Mouse (Mus musculus) embryonic stem cell, embryonic (primary cell): ENCODE results near the gene Spns2.

Experiments used
- CTCF ChIA-PET, 4 experiments: fragments of 300-600 bp in 2 of 4; fragments of 350-600 bp in 2 of 4; sonication (Branson Sonifier 250); formaldehyde crosslinking; loops; one replicate each; lab custom pipeline; 2022; ENCODE audit warnings: inconsistent platforms in 2 of 4; lab: Charles Lee
- POLR2A ChIA-PET, 4 experiments: fragments of 300-600 bp in 2 of 4; fragments of 350-600 bp in 2 of 4; sonication (Branson Sonifier 250); formaldehyde crosslinking; loops; one replicate each; lab custom pipeline; 2022; ENCODE audit warnings: antibody characterized with exemption in 4 of 4, inconsistent platforms in 1 of 4; lab: Charles Lee

Spns2 gene

DNA sequence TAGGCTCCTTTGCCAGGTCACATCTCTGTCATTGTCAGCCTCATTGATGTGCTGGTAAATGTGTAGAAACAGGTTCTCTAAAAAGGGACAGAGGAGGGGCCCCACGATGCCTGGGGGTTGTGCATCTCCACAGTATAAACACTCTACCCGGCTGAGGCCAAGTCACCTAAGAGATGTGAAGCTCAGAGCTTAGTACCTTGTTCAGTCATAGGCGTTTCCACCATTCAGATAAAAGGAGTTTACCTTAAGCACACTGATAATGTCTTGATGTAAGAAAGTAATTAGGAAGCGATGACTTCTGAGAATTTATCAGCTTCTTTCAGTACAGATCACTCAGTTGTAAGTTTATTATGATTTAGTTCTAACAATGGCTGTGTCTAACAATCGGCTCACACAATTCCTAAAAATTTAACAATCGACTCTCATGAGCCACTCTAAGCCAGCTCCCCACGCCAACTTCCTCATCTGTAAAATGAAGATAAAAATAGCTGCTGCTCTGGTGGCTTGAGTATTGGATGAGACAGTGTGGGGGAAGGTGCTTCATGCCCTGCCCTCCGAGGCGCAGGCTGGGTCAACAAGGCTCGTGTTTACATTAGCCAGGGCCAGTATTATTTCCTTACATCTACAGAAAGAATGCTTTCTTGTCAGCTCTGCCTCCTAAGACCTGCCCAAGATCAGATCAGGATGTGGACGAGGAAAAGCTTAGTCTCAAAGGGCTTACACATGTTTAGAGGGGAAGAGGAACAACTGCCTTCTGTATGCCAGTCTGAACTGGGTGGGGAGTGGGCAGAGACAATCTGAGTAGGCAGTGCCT, 22.8 kb downstream of the Spns2 start:
- ChIA-PET POLR2A (interaction anchor here in 2 of 4 experiments (0.8 to 4.4 kb wide), 3 partner anchors 10 to 14 kb away, joined by 3 to 16 read pairs (median 3); no protein-coding TSS in a partner anchor), CTCF (interaction anchor here in 3 of 4 experiments (0.6 to 1.4 kb wide), 3 partner anchors 23 to 368 kb away, joined by 3 to 26 read pairs (median 4); partner anchors contain the start of gene Spns2 (in 1 of the 3))

- ChIA-PET CTCF (interaction anchor here in 3 of 4 experiments (0.6 to 1.4 kb wide), 3 partner anchors 24 to 368 kb away, joined by 3 to 26 read pairs (median 4); partner anchors contain the start of gene Spns2 (in 1 of the 3)), POLR2A (interaction anchor here in 1 of 4 experiments (0.9 to 4.4 kb wide), 2 partner anchors 10 to 11 kb away, joined by 3 to 16 read pairs; no protein-coding TSS in a partner anchor)
Measured at GRCm38 (mm10) chr11:72465978-72466693, 23.6 kb downstream of the Spns2 start.

GRCm38 (mm10) chr11:72464821-72465220, 24.9 kb downstream of the Spns2 start:
- POLR2A ChIA-PET, result interaction anchor here in 1 of 4 experiments (4.0 kb wide), 1 partner anchor 12 kb away, joined by 23 read pairs; no protein-coding TSS in a partner anchor
- CTCF ChIA-PET, result no interaction called here

GRCm38 (mm10) chr11:72461500-72461981, 28.2 kb downstream of the Spns2 start:
- ChIA-PET POLR2A (interaction anchor here in 2 of 4 experiments (0.6 to 4.0 kb wide), 5 partner anchors 9 to 57 kb away, joined by 3 to 23 read pairs (median 4); partner anchors contain the start of gene Spns2 (in 1 of the 2)), CTCF (interaction anchor here in 2 of 4 experiments (1.0 to 1.5 kb wide), 2 partner anchors 101 to 119 kb away, joined by 3 read pairs; no protein-coding TSS in a partner anchor)

GRCm38 (mm10) chr11:72458502-72458901, 31.2 kb downstream of the Spns2 start:
- POLR2A ChIA-PET, result interaction anchor here in 1 of 4 experiments (0.6 to 1.0 kb wide), 2 partner anchors 26 to 31 kb away, joined by 3 to 5 read pairs; partner anchors contain the start of gene Spns2
- CTCF ChIA-PET, result interaction anchor here in 1 of 4 experiments (0.6 kb wide), 1 partner anchor 482 kb away, joined by 3 read pairs; no protein-coding TSS in a partner anchor

- CTCF ChIA-PET, result no interaction called here
- POLR2A ChIA-PET, result interaction anchor here in 1 of 4 experiments (0.6 to 1.0 kb wide), 2 partner anchors 25 to 32 kb away, joined by 3 to 5 read pairs; partner anchors contain the start of gene Spns2
Measured at GRCm38 (mm10) chr11:72457995-72458496, 31.7 kb downstream of the Spns2 start.

- CTCF ChIA-PET, result interaction anchor here in 2 of 4 experiments (0.6 to 0.9 kb wide), 2 partner anchors 34 to 108 kb away, joined by 3 read pairs; partner anchors contain the start of gene Spns2 (in 1 of the 2)
- POLR2A ChIA-PET, result interaction anchor here in 3 of 4 experiments (0.8 to 6.5 kb wide), 11 partner anchors 11 to 60 kb away, joined by 3 to 80 read pairs (median 4); partner anchors contain the start of genes Spns2 (in 2 of the 3), Ggt6 (in 1 of the 3) and Mybbp1a (in 1 of the 3)
Measured at GRCm38 (mm10) chr11:72455694-72456093, 34.0 kb downstream of the Spns2 start.

DNA sequence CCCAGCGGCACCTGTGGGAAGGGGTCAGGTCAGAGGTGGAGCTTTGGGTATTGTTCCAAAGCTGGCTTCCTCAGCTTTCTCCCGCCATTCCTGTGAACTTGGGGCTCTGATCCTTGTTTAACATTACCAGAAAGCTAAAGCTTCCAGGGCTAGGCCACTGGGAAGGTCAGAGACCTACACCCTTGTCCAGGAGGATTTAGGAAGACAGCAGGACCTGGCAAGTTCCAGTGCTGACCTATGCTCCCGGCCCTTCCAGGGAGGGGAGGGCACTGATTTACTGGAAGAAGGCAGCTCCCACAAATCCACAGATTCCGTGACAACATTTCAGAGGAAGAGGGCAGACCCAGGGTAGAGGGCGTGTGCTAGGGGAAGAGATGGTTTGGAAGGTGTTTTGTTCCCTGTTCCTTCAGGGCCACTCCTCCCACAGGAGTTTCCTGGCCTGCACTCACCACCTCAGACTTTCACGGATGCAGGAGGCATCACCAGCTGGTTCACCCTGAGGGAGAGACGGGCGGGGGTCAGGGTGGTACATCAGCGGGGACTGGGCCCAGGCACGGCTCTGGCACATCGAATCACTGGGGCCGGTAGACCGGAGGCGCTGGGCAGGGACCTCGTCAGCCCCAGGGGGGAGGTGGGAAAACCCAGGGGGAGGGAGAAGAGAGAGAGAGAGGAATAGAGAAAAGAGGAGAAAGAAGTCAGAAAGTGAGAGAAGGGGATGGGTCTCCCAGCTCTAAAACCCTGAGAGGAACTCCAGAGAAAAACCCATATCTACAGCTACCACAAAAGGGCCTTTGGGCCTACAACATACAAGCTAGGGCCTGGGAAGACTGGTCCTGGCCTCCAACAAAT, 36.4 kb downstream of the Spns2 start:
- ChIA-PET POLR2A (interaction anchor here (0.6 to 6.5 kb wide), 25 partner anchors 9 to 158 kb away, joined by 3 to 80 read pairs (median 4); partner anchors contain the start of genes Mybbp1a (in 2 of the 4) and Ggt6 (in 1 of the 4)), CTCF (interaction anchor here in 3 of 4 experiments (0.7 to 1.4 kb wide), 9 partner anchors 24 to 586 kb away, joined by 3 to 4 read pairs (median 3); no protein-coding TSS in a partner anchor)

DNA sequence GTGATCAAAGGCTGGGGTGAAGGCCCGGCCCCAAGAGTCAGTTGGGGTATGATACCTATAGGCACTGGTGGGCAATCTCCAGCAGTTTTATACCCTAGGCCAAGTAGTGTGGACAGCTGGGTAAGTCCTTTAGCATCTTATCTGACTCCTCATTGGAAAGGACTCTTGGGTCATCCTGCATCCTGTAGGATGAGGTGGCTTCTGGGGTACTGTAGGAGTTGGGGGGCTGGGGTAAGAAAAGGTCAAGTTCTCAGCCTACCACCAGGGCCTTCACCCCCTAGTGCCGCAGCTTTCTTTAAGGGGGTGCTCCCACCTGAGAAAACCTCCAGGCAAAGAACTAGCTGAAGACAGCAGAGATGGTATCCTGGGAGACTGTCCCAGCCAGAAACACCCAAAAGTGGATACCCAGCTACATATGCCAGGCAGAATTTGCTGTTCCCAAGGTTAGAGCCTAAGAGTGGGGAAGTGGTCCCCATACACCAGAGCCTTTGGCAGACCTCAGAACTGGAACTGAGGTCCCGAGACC, 37.5 kb downstream of the Spns2 start:
- ChIA-PET POLR2A (interaction anchor here (0.8 to 6.5 kb wide), 23 partner anchors 8 to 115 kb away, joined by 3 to 80 read pairs (median 4); partner anchors contain the start of genes Ggt6 (in 1 of the 4) and Mybbp1a (in 1 of the 4)), CTCF (interaction anchor here in 3 of 4 experiments (0.8 to 1.4 kb wide), 6 partner anchors 23 to 587 kb away, joined by 3 to 7 read pairs (median 3); no protein-coding TSS in a partner anchor)

DNA sequence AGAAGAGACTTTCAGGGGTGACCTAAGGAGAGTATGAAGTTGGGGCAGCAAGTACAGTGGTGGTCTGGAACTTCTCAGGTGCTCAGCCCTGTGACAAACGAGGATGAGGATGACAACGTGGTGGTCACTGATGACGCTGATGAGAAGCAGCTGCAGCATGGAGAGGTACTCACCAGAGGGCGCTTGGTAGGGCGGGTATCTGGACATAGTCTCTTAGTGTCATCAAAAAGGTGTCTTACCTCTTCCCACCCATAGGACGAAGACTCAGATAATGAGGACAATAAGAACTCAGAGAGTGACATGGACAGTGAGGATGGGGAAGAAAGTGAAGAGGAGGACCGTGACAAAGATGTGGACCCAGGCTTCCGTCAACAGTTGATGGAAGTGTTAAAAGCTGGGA, 42.2 kb downstream of the Spns2 start:
- POLR2A ChIA-PET, result interaction anchor here in 2 of 4 experiments (0.8 to 2.8 kb wide), 9 partner anchors 8 to 119 kb away, joined by 3 to 8 read pairs (median 3); partner anchors contain the start of gene Spns2 (in 1 of the 2)

GRCm38 (mm10) chr11:72446311-72447105, 43.2 kb downstream of the Spns2 start:
- ChIA-PET POLR2A (interaction anchor here in 1 of 4 experiments (0.5 kb wide), 1 partner anchor 10 kb away, joined by 3 read pairs; no protein-coding TSS in a partner anchor), CTCF (interaction anchor here in 3 of 4 experiments (0.5 to 1.7 kb wide), 9 partner anchors 17 to 226 kb away, joined by 3 to 8 read pairs (median 4); no protein-coding TSS in a partner anchor)

More for the DNA sequence above, 42.2 kb downstream of the Spns2 start:
- CTCF ChIA-PET, result interaction anchor here (0.5 to 1.7 kb wide), 15 partner anchors 18 to 1691 kb away, joined by 3 to 8 read pairs (median 4); partner anchors contain the start of gene Spns2 (in 1 of the 4)

GRCm38 (mm10) chr11:72440965-72441664, 48.6 kb downstream of the Spns2 start, which contains the start of gene Mybbp1a:
TSS of gene Mybbp1a (plus strand) at chr11:72441355.
- CTCF ChIA-PET, result interaction anchor here in 1 of 4 experiments (1.5 kb wide), 1 partner anchor 99 kb away, joined by 4 read pairs; no protein-coding TSS in a partner anchor

DNA sequence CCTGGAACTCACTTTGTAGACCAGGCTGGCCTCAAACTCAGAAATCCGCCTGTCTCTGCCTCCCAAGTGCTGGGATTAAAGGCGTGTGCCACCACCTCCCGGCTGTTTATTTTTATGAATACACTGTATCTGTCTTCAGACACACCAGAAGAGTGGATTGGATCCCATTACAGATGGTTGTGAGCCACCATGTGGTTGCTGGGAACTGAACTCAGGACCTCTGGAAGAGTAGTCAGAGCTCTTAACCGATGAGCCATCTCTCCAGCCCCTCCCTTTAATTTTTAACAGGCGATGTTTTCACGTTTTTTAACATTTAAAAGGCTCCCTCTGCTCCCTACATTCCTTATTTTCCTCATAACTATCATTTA, 49.1 kb downstream of the Spns2 start:
- ChIA-PET POLR2A (interaction anchor here in 3 of 4 experiments (0.7 to 6.5 kb wide), 10 partner anchors 9 to 98 kb away, joined by 3 to 80 read pairs (median 4); partner anchors contain the start of gene Smtnl2 (in 1 of the 3)), CTCF (interaction anchor here in 1 of 4 experiments (1.5 kb wide), 1 partner anchor 98 kb away, joined by 4 read pairs; no protein-coding TSS in a partner anchor)

More at GRCm38 (mm10) chr11:72440965-72441664, 48.6 kb downstream of the Spns2 start, which contains the start of gene Mybbp1a:
- POLR2A ChIA-PET, result interaction anchor here (0.5 to 6.5 kb wide), 13 partner anchors 9 to 232 kb away, joined by 3 to 80 read pairs (median 3); partner anchors contain the start of gene Smtnl2 (in 1 of the 4)

GRCm38 (mm10) chr11:72438411-72438810, 51.3 kb downstream of the Spns2 start:
- POLR2A ChIA-PET, result interaction anchor here in 1 of 4 experiments (1.1 kb wide), 1 partner anchor 10 kb away, joined by 5 read pairs; no protein-coding TSS in a partner anchor
- CTCF ChIA-PET, result interaction anchor here in 1 of 4 experiments (0.6 to 1.1 kb wide), 2 partner anchors 51 to 94 kb away, joined by 3 read pairs; partner anchors contain the start of gene Spns2
